Mouse (Mus musculus) midbrain, embryonic 10.5 days (tissue): ENCODE data around the gene Fam219a. TPM values are rescaled to one million over a fixed set of nuclear protein-coding genes. Genes with fewer than 3 reads are reported as not detected.

ENCODE experiments used
- DNase-seq: peaks from one replicate; pipeline ENCODE4 v3.0.0-alpha.2; 2017; ENCODE audit warnings: low spot score
- H3K27ac ChIP-seq: fragments of 300-500 bp; sonication (generic); replicated peaks from 2 replicates; pipeline ENCODE4 v1.5.1; 2016; ENCODE audit warnings: mild to moderate bottlenecking
- H3K27me3 ChIP-seq: fragments of 300-500 bp; sonication (generic); 2 replicates; pipeline ENCODE4 v1.6.1; 2016; ENCODE audit warnings: low read depth, mild to moderate bottlenecking; ENCODE audit not compliant: poor library complexity, severe bottlenecking
- H3K36me3 ChIP-seq: fragments of 300-500 bp; sonication (generic); 2 replicates; pipeline ENCODE4 v1.6.1; 2016; ENCODE audit warnings: mild to moderate bottlenecking, moderate library complexity
- H3K4me1 ChIP-seq: fragments of 300-500 bp; sonication (generic); 2 replicates; pipeline ENCODE4 v1.6.1; 2016
- H3K4me3 ChIP-seq: fragments of 300-500 bp; sonication (generic); 2 replicates; pipeline ENCODE4 v1.5.1; 2016; ENCODE audit warnings: mild to moderate bottlenecking, moderate library complexity
- H3K9me3 ChIP-seq: fragments of 300-500 bp; sonication (generic); replicated peaks from 2 replicates; pipeline ENCODE4 v1.6.1; 2016; ENCODE audit warnings: mild to moderate bottlenecking
- WGBS: fragments of 180-500 bp; shearing (Covaris S2); methylation state at CpG from one replicate; pipeline ENCODE4 v1.1.7; 2016; 5-methylcytosine and 5-hydroxymethylcytosine counted together
- polyA plus RNA-seq: library from polyadenylated mRNA; unstranded; fragments of >200 nt; fragmentation: Nextera tagmentation; extraction: Ambion mirVana; gene quantifications from 2 replicates; pipeline ENCODE4 v1.2.1, GENCODE M21; 2016

The Fam219a gene
- polyA plus RNA-seq, 1 experiment from 2014 or later = 4.1 TPM

- Histone ChIP-seq H3K4me1 (peaks cover 30% of the 10 kb centered on the region), H3K36me3 (no peaks in the 10 kb centered on the region), H3K27ac (no peak overlapping the region), H3K9me3 (no peaks in the 10 kb centered on the region), H3K4me3 (no peak overlapping the region), H3K27me3 (peaks cover 21% of the 10 kb centered on the region)
- WGBS = 72% methylated on average over 4 of the region's 4 CpGs
- no peak for DNase-seq
Measured at GRCm38 (mm10) chr4:41573492-41573891, 4.2 kb upstream of the Fam219a start.

- Histone ChIP-seq H3K27ac (no peak overlapping the region), H3K4me1 (peaks cover 37% of the 10 kb centered on the region), H3K4me3 (no peak overlapping the region), H3K36me3 (no peaks in the 10 kb centered on the region), H3K9me3 (no peaks in the 10 kb centered on the region), H3K27me3 (peaks cover 36% of the 10 kb centered on the region)
- no peak for DNase-seq
- 25% methylated on average over 5 of the region's 5 CpGs for WGBS
Measured at GRCm38 (mm10) chr4:41571490-41571889, 2.2 kb upstream of the Fam219a start.

- DNase-seq = no peak
- peaks cover 36% of the 10 kb centered on the region for H3K27me3 ChIP-seq
- no peaks in the 10 kb centered on the region for H3K9me3 ChIP-seq
- peak overlapping the region; percentile 88 for H3K27ac ChIP-seq
- under 1% methylated on average over 56 of the region's 58 CpGs for WGBS
- H3K4me1 ChIP-seq = peaks cover 39% of the 10 kb centered on the region
- H3K4me3 ChIP-seq = peak overlapping the region; percentile 80
- H3K36me3 ChIP-seq = no peaks in the 10 kb centered on the region
Measured at GRCm38 (mm10) chr4:41568682-41569410, 492 bp downstream of the Fam219a start.

- peaks cover 36% of the 10 kb centered on the region for H3K27me3 ChIP-seq
- peaks cover 39% of the 10 kb centered on the region for H3K4me1 ChIP-seq
- peak overlapping the region; percentile 80 for H3K4me3 ChIP-seq
- H3K27ac ChIP-seq = peak overlapping the region; percentile 88
- no peaks in the 10 kb centered on the region for H3K9me3 ChIP-seq
- WGBS = 5% methylated on average over 19 of the region's 19 CpGs
- DNase-seq = peak; percentile 37
- 0 out of 2 replicates have a peak, but pooled peaks cover 4% of the 10 kb centered on the region for H3K36me3 ChIP-seq
Measured at GRCm38 (mm10) chr4:41568239-41568638, 1.1 kb downstream of the Fam219a start.

DNA sequence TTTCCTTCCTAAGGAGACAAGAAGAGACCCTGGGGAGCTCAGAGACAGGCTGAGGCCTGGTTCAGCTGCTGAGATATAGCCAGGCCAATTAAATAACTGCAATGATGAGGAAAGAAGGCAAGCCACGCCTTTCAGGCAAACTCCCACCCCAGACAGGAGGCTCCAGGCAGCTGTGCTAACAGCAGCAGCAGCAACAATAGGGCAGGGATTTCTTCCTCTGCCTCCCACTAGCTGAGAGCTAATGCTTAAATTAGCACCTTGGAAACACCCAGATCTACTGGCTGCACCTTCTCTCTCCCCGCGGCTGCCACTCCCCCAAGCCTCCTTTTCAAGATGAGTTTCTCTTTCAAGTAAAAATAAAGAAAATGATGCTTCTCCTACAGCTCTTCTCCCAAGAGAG, 3.2 kb downstream of the Fam219a start:
- Histone ChIP-seq H3K4me1 (peaks cover 39% of the 10 kb centered on the region), H3K27me3 (peaks cover 26% of the 10 kb centered on the region), H3K9me3 (no peaks in the 10 kb centered on the region), H3K27ac (peak overlapping the region; percentile 35), H3K4me3 (no peak overlapping the region), H3K36me3 (peaks cover 6% of the 10 kb centered on the region; the same call in 1 of the 2 replicates)
- DNase-seq = no peak
- WGBS = 6% methylated on average over 3 of the region's 3 CpGs

DNA sequence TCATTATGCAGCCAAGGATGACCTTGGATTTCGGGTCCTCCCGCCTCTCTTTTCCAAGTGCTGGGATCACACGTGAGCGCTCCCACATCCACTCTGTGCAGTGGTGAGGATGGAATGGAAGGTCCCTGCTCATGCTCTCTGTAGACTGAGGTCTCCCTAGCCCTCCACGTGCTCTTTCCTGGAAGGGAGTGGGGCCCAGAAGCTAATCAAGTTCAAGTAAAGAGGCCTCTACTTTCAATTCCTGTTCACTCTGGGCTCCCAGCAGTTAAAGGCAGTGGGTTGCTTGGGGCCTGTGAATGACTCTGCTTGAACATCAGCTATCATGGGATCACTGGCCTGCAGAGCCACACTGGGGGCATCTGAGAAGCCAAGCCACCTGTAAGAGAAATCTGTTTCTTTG, 6.0 kb downstream of the Fam219a start:
- DNase-seq = no peak

DNA sequence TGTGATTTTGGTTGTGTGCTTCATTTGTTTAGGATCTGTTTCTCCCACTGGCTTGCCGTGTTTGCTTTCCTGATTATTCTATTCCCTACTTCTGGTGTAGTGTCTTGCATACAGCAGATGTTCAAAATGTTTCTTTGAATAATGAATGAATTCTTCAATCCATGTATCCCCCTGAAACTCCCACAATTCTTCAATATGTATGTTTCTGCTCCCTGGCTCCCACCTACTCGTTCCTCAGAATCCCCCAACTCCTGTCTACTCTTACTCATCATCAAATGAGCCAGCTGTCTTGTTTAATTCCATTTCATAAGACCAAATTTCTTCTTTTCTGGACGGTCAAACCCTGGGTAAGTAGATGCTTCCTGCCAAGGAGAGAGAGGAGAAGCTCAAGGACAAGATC, 12.2 kb downstream of the Fam219a start:
- H3K4me1 ChIP-seq = peaks cover 24% of the 10 kb centered on the region
- no peaks in the 10 kb centered on the region for H3K9me3 ChIP-seq
- 82% methylated on average over 3 of the region's 3 CpGs for WGBS
- no peaks in the 10 kb centered on the region for H3K36me3 ChIP-seq
- H3K4me3 ChIP-seq = no peak overlapping the region
- DNase-seq = no peak
- no peaks in the 10 kb centered on the region for H3K27me3 ChIP-seq
- no peak overlapping the region for H3K27ac ChIP-seq

More for the DNA sequence above, 6.0 kb downstream of the Fam219a start:
- H3K27me3 ChIP-seq = peaks cover 14% of the 10 kb centered on the region
- H3K4me1 ChIP-seq = peaks cover 23% of the 10 kb centered on the region
- no peak overlapping the region for H3K27ac ChIP-seq
- no peak overlapping the region for H3K4me3 ChIP-seq
- no peaks in the 10 kb centered on the region for H3K9me3 ChIP-seq
- WGBS = 88% methylated on average over 5 of the region's 5 CpGs
- H3K36me3 ChIP-seq = peaks cover 6% of the 10 kb centered on the region; the same call in 1 of the 2 replicates

DNA sequence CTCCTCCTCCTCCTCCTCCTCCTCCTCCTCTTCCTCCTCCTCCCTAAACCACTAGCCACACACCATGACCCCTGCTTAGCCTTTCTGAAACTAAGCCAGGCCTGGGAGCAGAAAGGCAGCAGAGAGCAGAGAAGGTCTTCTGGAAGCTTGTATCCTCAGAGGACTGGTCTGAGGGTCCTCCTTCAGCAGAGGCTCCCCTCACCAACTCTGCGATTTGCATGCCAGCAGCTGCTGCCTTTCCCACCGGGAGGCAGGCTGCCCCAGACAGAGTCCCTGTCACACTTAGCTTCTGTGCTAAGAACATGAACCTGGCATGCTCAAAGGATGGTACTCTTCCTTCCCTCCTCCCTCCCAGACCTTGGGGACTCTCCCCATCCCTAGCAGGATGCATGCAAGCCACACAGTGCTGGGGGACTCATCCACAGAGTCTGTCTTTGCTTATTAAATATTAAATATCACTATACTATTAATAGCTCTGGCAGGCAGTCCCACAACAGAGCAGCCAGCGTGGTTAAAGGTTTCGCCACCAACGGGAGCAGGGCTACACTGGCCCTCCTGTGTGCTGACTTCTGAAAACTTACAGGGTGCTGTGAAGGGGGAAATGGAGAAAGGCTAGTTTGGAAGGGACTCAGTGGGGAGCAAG, 12.9 kb downstream of the Fam219a start:
- no peaks in the 10 kb centered on the region for H3K9me3 ChIP-seq
- H3K27me3 ChIP-seq = no peaks in the 10 kb centered on the region
- peaks cover 24% of the 10 kb centered on the region for H3K4me1 ChIP-seq
- no peaks in the 10 kb centered on the region for H3K36me3 ChIP-seq
- peak overlapping the region; percentile 58 for H3K27ac ChIP-seq
- H3K4me3 ChIP-seq = no peak overlapping the region
- no peak for DNase-seq
- 62% methylated on average over 5 of the region's 5 CpGs for WGBS

DNA sequence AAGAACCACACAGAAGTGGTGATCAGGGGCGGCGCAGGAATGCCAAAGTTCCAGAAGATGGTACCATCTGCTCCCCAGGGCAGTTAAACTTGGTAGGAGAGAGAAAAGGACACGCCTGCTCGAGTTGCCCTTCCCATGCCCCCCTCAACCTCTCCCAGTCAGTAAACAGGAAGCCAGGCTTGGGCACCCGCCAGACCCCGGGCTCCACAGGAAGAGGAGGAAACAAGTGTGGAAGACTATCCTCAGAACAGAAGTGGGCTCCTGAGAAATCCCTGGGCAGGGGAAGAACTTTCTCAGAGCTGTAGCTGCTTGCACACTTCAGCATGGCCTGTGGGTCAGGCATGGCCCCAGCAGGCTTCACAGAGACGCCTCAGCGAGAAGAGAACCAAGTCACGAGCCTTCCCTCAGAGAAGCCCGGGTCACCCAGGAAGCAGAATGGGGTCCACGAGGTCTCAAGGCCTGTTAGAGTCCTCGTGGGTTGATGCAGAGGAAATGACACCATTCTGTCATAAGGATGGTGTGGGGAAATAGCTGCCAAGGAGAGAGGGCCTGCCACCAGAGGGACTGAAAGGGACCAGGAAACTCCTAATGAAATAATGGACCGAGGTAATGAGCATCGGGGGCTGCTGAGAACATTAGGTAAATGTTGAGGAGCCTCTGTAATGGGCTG, 14.2 kb downstream of the Fam219a start:
- Histone ChIP-seq H3K4me1 (peaks cover 24% of the 10 kb centered on the region), H3K9me3 (no peaks in the 10 kb centered on the region), H3K4me3 (no peak overlapping the region), H3K27ac (peak overlapping the region; percentile 55; the same call in 1 of the 2 replicates), H3K27me3 (no peaks in the 10 kb centered on the region), H3K36me3 (no peaks in the 10 kb centered on the region)
- WGBS = 85% methylated on average over 14 of the region's 14 CpGs
- no peak for DNase-seq

DNA sequence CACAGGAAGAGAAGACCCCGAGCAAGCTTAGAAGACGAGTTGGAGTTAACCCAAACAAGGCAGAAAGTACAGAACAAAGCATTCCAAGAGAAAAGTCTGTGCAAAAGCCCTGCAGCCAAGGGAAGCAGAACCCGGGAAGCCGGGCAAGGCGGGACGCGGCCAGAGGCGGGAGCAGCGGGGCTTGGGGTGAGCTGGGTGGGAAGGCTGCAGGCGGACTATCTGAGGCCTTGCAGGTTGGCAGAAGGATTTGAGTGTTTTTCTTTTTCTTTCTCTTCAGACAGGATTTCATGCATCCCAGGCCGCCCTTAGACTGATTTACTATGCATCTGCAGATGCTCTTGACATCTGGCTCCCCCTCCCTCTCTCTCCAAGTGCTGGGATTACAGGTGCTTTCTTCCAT, 16.2 kb downstream of the Fam219a start:
- Histone ChIP-seq H3K36me3 (no peaks in the 10 kb centered on the region), H3K27me3 (no peaks in the 10 kb centered on the region), H3K9me3 (no peaks in the 10 kb centered on the region), H3K27ac (no peak overlapping the region; the same call in 1 of the 2 replicates), H3K4me1 (peaks cover 24% of the 10 kb centered on the region), H3K4me3 (no peak overlapping the region)
- 72% methylated on average over 11 of the region's 11 CpGs for WGBS
- no peak for DNase-seq

DNA sequence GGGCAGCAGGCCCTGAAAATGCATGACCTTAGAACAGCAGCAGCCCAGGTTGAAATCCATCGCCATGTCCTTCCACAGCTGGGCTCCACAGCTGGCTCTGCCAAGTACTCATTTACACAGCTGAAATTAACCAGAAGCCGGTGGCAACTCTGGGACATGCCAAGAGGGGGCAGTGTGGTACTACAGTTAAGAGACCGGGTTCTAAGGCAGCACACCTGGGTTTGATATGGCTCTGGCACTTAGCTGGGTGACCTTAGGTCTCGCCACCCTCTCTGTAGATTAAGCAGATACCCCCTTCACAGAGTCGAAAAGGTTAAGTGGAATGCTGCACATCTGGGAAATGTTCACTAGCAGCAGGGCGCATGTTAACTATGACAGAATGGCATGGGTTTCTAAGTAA, 16.8 kb downstream of the Fam219a start:
- no peaks in the 10 kb centered on the region for H3K27me3 ChIP-seq
- peaks cover 24% of the 10 kb centered on the region for H3K4me1 ChIP-seq
- 42% methylated on average over 6 of the region's 6 CpGs for WGBS
- H3K4me3 ChIP-seq = no peak overlapping the region
- DNase-seq = peak; percentile 73
- no peak overlapping the region for H3K27ac ChIP-seq
- no peaks in the 10 kb centered on the region for H3K9me3 ChIP-seq
- H3K36me3 ChIP-seq = no peaks in the 10 kb centered on the region

DNA sequence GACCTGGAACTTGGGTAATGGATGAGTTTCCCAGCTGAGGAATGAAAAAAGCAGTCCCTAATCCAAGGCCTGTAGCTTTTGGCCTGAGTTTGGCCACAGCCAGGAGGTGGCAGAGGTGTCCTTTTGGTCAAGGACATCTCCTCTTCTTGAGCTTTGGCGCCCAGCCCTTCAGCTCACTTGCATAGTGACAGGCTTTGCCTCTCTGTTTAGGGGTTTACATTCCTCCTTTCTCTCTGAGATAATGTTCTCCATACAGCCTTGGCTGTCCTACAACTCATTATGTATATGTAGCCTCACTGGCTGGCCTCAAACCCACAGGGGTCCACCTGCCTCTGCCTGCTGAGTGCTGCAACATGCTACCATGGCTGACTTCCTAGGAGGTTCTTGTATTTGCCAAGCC, 22.3 kb downstream of the Fam219a start:
- H3K36me3 ChIP-seq = no peaks in the 10 kb centered on the region
- DNase-seq = no peak
- no peak overlapping the region for H3K4me3 ChIP-seq
- H3K27ac ChIP-seq = no peak overlapping the region
- H3K27me3 ChIP-seq = no peaks in the 10 kb centered on the region
- no peaks in the 10 kb centered on the region for H3K9me3 ChIP-seq
- H3K4me1 ChIP-seq = peaks cover 33% of the 10 kb centered on the region
- WGBS = 79% methylated on average over 1 of the region's 1 CpGs

DNA sequence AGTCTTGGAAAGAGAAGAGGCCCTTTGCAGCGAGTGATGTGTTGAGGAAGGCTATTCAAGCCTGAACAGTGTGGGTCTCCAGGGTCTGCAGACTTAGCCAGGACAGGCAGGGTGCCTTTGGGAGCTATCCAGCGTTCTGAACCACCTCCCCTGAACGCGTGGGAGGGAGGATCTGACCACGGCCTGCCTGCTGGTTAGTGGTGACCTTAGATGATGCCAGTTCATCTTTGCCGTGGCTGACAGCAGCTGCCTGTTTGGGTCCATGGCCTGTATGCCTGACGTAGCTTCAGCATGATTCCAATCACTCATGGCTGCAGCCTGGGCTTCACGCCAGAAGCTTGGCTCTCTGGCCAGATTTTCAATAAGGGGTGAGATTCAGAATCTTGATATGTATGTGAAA, 23.4 kb downstream of the Fam219a start:
- 25% methylated on average over 8 of the region's 8 CpGs for WGBS
- DNase-seq = peak; percentile 46
- H3K4me1 ChIP-seq = peaks cover 33% of the 10 kb centered on the region
- H3K9me3 ChIP-seq = no peaks in the 10 kb centered on the region
- H3K27ac ChIP-seq = no peak overlapping the region
- no peaks in the 10 kb centered on the region for H3K27me3 ChIP-seq
- H3K36me3 ChIP-seq = no peaks in the 10 kb centered on the region
- H3K4me3 ChIP-seq = no peak overlapping the region
